Mouse (Mus musculus): ENCODE results near the gene Arf4.

DNA sequence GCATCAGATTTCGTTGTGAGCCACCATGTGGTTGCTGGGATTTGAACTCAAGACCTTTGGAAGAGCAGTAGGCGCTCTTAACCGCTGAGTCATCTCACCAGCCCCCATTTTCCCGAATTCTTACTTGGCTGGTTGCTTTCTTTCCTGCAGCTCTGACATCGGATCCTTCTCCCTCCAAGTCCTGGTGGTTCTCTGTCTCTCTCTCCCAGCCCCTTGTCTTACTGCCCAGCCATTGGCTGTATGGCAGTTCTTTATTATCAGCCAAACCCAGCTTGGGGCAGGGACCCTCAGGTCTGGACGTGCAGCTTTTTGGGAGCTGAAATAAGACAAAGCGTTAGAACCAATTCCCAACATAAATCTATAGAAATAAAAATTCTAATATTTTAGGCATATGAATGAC, 42.7 kb upstream of the Arf4 start:
- TF ChIP-seq CTCF (IDR thresholded peaks at IDR 0.05; ENCODE audit: extremely low read depth, insufficient read length, insufficient replicate concordance, low read depth, low read length), result no peak
- TF ChIP-seq POLR2A (IDR thresholded peaks at IDR 0.05; ENCODE audit: low read depth, low read length), result no peak

All from small intestine, adult 2 months (tissue).